Mouse (Mus musculus): ENCODE measurements around the gene Sparcl1.

Sparcl1 gene

DNA sequence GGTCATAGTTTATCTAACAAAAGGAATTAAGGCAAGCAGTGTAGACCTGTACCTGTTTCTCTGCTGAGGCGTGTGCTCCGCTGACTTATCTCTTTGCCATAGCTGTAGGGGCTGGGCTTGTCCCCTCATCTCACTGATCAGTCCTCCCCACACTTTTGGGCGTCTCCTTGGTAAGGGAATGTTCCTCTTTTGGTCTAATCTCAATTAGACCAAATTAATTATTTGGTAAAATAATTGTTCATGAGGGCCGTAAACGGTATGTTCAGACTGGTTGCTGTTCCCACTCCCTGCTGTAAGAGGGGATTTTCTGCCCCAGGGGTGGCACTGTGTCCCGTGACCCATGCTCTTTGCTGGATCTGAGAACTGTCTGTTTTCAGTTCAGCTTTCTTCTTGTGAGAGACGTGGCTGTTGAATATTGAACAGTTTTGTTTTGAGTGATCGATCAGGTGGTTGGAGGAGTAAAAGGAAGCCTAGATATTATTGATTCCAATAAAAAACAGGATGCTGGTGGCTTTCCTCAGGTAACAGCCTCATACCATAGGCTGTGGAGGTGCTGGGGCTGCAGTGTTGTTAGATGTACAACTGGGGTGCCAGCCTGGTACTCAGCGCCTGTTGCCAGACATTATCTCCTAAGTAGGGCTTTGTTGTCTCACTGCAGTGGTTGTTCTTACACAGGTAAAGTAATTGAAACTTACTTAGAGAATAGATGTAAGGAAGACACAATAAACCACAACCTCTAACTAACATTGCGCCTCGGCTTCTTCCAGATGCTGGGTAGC is 50.6 kb downstream of the Sparcl1 start:
- no peak for DNase-seq (ENCODE audit: low spot score in 2 of 2)

DNA sequence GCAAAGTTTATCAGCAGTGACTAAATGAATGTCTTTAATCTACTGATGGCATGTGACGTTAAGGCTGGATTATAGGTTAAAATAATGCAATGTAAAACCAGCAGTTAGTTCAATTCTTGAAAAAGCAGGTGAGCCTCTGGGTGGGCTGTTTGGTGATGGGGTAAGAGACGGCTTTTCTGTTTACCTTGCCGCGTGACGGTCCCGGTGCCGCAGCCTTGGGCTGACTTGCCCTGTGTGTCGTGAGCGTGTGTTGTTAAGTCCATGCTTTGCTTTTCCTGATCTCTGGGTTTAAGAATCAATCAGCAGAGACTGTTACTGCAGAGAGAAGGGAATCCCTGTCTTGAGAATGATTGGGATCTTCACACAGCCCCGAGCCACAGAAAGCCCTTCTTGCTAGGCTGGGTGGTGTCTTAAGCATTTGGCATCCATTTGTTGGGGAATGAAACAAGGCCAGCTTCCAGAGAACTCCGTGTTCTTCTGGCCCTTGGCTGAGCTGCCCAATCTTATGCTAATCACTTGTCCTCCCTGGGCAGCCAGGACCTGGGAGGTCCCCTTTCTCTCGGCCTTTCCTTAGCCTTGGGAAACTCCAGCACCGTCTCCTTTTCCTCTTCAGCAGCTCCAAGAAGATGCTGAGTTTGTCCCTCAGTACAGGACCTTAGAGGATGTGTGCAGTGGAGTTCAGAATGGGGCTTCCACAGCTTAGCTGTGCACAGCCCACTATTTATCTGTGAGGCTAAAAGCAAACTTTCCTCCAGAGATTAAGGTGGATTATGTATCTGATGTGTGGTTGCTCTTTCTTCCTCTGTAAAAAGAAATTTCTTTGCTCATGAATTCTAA is 51.4 kb downstream of the Sparcl1 start:
- peak in 1 of 2 experiments; percentile 38 for DNase-seq (ENCODE audit: low spot score in 2 of 2)

DNA sequence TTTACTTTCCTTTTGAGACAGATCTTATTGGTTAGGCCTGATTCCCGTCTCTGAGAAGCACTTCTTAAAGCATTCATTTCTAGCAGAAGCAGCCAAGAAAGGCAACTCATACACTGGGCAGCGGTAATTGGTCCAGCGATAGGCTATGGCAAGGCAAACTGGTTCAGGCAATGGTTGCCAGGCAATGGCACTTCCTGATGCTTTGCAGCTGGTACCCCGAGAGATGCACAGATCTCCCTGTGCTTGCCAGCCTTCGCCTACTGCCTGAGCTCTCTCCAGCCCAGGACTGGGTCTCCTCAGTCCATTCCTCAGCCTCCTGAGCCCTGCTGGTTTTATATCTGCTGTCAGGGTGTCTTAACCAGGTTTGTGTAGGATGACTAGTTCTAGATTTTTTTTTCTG is 53.1 kb downstream of the Sparcl1 start:
- no peak for DNase-seq (ENCODE audit: low spot score in 2 of 2)

DNA sequence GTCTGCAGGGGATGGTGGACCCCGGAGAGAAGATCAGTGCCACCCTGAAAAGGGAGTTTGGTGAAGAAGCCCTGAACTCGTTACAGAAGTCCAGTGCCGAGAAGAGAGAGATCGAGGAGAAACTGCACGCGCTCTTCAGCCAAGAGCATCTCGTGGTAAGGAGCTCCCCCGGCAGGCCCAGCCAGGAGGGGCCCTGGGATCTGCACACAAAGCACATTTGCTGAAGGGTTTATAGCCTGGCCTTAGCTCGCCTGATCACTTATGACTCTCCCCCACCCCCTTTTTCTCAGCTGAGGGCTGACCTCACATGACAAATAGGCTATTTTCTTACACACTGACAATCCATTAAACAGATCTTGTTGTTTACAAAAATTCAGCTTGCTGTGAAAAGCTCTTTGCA is 53.9 kb downstream of the Sparcl1 start:
- DNase-seq (ENCODE audit: low spot score in 2 of 2), result no peak

DNA sequence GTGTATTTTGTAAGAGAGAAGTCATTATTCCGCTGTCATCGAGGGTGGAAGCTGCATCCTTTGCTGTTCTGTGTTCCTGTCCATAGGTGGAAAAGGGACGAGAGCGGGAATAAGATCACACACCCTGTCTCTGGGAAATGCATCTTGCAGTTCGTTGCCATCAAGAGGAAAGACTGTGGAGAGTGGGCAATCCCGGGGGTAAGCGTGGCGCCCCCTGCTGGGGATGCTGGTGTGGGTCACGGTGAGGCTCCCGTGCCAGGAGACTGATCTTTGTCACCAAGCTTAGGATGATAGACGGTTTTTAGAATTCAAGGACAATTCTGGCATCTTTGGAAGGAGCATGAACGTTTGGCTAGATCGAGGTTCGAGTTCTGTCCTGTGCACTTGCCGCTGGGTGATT is 55.5 kb downstream of the Sparcl1 start:
- DNase-seq (ENCODE audit: low spot score in 2 of 2), result peak; percentile 32 to 37

DNA sequence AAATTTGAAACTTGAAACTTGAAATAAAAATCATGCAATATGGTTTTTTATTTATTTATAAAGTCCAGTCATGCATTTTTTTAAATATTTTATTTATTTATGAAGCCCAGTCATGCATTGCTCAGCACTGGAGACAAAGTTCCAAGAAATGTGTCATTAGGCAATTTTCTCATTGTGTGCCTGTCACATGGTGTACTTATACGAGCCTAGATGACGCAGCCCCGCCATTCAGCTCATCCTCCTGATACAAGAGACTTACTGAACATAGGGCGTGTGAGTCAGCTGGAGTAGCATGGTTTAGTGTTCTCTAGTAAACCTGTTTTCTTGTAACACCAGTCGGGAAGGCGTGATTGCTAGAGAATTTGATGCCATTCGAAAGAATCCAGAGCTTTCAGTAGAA is 57.2 kb downstream of the Sparcl1 start:
- no peak for DNase-seq (ENCODE audit: low spot score in 2 of 2)

DNA sequence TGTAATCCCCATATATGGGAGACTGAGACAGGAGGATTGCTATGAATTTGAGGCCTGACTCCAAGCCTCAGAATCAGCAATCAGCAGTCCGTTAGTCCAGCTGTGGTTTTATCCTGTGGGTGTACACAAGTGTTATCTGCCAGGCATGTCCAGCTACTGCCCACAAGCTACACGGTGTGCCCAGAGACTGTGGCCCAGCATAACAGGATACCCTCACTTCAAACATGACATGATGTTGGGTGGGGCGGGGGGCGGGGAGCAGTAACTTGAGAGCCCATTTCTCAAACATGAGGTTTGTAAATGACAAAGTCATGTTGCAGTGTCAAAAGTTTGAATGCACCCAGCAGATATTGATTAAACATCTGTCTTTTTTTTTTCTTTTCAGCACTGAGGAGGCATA is 57.7 kb downstream of the Sparcl1 start:
- no peak for DNase-seq (ENCODE audit: low spot score in 2 of 2)

DNA sequence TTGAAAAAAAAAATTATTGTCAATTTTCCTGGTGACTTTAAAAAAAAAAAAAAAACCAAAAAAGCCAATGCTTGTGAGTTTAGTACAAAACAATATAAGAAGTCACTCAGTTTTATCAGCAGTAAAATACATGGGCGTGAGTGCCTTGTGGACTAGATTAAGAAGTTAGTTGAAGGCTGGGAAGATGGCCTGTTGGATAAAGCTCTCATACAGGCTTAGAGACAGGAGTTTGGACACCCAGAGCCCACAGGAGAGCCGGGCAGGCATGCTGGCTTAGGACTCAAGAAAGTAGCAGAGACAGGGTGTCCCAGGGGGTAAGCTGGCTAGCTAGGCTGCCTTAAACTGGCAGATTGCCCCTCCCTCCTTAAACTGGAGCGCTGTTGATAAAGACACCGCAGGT is 58.6 kb downstream of the Sparcl1 start:
- DNase-seq (ENCODE audit: low spot score in 2 of 2), result no peak

DNA sequence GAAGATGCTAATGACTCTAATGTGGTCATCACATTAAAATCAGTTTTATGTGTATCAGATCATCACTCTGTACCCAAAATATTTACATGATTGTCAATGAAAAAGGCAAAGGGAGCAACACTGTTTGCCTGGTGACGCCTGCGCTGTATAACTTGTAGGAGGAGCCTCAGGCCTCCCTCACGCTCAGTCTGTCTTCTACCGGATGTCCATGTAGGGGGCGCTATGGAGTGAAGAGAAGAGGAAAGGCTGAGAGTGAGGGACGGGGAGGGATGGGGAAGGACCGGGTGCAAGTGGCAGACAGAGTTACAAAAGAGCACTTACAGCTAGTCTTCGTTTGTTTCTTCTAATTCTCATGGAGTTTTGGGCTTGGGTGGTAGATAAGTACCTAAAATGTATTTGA is 60.6 kb downstream of the Sparcl1 start:
- no peak for DNase-seq (ENCODE audit: low spot score in 2 of 2)

DNA sequence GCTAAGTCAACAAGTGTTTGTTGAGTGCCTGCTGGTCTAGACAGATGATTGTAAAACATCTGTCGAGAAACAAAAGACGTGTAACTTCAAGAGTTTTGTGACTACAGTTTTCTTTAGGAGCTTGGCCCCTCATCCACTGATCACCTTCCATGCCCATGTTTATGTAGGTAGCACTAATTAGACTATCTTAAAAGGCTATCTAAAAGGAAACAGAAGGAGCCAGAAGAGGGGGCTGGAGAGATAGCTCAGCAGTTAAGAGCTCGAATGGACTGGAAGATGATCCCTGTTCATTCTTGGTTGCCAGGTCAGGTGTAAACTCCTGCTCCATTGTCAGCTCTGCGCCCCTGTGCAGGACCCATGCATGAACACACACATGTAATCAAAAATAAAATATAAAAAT is 65.4 kb downstream of the Sparcl1 start:
- no peak for DNase-seq (ENCODE audit: low spot score in 2 of 2)

DNA sequence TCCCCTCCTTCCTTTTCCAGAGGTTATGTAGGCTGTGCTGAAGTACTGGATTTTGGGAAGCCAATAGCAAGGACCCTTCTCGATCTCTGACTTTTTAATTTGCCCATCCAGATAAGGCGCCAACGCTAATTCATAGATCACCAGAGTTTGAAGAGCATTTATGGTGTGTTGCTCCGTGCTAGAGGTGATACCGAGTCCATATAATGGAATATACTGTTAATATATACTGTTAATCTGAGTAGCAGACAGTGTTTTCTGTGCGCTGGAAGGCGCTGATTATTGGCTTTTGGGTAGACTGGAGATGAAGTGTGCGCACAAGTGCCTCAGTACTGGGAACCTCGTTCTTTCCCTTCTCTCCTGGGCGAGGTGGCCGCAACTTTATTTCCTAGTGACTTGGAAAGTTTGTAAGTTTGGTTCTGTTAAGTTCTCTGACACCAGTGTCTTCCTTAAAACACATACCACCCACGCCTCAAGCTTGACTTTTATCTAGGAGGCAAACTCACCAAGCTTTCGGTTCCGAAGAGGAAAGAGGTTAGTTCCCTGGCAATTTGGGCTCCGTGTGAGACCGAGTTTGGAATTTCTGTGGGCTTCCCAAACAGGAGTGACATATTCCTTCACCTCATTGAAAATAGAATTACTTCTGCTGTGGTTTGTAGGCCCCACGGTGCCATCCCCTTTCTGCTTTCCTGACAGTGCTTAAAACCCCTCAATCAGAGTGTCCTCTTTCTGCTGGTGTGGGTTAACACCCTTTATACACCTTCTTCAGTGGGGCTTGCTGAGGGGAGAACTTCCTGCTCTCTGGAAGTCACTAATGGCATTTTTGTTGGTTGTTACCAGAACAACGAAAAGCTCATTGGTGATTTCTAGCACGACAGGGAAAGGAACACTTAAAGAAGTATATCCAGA is 66.1 kb downstream of the Sparcl1 start:
- no peak for DNase-seq (ENCODE audit: low spot score in 2 of 2)

DNA sequence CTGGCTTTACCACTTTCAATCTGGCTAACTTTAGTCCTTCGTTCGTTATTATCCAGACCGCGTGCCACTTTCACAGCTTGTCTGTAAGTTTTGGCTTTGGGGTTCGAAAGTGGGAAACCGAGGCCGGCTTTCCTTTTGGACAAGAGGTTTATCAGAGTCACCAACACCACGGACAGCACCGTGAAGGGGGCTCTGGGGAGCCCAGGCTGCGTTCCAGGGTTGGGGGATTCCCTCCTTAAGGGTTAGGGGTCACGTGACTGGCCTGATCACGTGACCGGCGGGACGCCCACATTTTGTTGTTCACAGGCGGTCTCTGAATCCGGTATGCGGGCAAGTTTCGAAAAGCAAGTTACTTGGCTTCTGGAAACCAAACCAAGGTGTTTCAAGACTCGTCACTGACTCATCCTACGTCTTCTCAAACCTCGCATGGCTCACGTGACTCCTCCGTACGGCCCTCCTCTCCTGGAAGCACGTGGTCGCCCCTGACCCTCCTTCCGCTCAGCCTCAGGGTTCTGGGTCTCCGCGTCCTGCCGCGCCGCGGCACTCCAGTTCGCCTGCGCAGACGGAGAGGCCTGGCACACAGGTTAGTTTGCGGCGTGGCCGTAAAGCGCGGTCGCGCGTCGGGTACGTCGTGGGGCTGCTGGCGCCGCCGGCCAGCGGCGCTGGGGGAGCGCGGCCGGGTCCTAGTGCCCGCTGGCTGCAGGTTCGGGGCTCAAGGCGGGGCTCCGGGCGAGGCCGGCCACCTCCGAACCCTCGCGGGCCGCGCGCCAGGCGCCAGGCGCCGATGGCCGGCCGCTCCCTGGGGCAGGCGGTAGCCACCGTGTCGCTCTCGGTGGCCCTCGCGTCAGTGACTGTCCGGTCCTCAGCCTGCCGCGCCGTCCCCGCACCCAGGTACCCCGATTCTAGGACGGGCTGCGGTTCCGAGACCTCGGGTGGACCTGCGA is 67.0 kb downstream of the Sparcl1 start, which contains the start of gene Nudt9:
Gene Nudt9, plus strand, starts transcription at position 51 of the 944 bp plus-strand sequence.
- peak; percentile 97 to 99 for DNase-seq (ENCODE audit: low spot score in 2 of 2)

DNA sequence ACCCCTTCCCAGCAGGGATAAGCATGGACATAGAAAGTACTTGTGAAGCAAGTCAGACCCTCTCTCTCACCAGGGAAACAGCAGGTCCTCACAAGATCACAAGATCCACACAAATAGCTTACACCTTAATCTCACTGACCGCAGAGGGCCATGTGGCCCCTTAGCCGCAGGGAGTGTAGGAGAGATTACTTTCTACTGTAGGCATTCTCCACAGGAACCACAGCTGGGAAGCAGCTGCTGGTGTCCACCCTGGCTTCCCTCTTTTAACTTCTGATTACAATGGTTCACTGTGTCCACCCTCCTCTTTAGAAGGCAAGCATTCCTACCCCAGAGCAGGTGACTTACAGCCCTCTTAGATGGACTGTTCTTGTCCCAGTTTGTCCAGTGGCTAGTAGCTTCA is 69.8 kb downstream of the Sparcl1 start:
- no peak for DNase-seq (ENCODE audit: low spot score in 2 of 2)

DNA sequence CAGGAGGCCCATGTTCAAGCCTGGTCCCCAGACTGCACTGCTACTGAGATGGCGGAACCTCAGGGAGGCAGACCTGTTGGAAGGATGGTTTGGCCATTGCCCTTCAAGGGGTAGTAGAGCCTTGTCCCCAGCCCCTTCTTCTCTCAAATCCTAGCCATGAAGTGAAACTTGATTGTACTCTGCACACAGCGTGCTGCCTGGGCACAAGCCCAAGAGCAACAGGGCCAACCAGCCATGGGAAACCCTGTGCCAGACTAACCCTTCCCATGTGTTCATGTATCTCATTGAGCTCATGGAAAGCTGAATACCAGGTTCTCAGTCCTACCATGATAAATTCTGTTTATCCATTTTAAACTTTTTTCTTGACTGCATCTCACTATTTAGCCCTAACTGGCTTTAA is 70.6 kb downstream of the Sparcl1 start:
- DNase-seq (ENCODE audit: low spot score in 2 of 2), result no peak

DNA sequence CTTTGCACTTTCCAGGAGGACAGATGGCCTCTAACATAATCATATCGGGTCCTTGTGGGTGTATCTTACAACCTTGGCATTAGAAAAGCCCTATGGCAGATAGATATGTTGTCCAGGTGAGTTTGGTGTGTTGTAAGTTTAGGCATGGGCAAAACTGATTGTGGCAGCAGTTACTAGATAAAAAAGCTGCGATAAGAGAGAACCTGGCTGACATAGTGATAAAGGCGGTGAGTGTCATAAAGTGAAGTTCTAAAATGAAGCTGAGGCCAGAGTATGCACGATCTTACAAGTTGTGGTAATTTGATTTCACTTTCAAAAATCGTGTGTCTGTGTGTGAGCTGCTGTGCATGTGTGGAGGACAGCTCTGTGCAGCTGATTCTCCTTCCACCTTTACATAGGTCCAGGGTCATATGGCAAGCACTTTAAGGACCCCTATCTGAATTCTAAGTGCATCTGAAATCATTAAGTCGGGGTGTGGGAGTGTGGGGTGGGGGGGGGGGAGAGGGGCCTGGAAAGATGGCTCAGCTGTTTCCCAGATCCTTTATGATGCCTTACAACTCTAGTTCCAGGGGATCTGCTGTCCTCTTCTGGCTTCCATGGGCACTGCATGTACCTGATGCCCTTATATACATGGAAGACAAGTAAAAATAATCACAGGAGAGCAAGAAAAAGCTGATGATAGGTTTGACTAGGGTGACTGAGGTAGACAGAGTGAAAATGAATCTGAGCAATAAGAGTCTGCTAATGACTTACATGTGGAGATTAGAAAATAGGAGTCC is 74.2 kb downstream of the Sparcl1 start:
- peak in 1 of 2 experiments; percentile 72 for DNase-seq (ENCODE audit: low spot score in 2 of 2)

DNA sequence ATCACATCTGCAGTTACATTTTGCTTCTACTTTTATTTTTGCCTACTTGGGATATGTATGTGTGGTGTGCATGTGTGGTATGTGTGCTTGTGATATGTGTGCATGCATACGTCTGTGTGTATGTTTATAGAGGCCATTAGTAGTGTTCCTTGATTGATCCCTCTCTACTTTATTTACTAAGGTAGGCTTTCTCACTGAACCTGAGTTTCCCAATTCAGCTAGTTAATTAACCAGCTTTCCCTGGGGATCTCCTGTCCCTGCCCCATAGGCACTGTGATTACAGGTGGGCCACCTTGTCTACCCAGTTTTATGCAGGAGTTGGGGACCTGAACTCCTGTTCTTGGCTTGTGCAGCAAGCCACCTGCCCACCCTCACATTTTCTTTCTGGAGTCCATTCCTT is 76.8 kb downstream of the Sparcl1 start:
- no peak for DNase-seq (ENCODE audit: low spot score in 2 of 2)

DNA sequence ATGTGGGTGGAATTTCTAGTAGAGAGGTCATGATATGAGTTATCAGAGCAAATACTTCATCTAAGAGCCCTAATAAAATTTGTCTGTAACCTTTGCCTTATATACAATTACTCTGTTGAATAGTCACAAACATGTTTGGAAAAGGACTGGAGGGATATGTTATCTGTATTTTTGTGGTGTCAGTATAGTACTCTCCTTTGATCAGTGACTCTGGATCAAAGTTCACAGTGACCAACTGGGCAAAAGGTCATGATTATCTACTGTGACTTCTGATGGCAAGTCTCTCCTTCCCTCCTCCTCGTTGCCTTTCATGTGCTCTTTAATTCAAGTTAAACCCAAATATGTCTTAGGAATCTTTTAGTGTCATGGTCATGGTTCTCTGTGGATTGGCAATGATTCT is 77.7 kb downstream of the Sparcl1 start:
- no peak for DNase-seq (ENCODE audit: low spot score in 2 of 2)

DNA sequence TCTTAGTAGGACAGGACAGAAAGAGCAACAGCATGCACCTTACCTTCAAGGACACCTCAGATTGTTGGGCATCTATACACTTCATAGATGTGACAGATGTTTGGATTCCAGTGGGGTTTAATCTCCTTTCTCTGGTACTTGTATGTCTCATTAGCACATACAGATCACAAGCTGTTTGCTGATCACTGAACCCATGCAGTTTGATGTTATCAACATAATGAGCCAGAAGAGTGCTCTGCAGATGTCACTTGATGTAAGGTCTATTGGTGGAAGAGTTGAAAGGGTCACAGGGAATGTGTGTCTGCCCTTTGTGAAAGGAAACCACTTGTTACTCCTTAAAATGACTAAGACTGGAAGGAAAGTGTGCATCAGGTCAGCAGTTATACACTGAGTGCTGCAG is 78.5 kb downstream of the Sparcl1 start:
- DNase-seq (ENCODE audit: low spot score in 2 of 2), result no peak

DNA sequence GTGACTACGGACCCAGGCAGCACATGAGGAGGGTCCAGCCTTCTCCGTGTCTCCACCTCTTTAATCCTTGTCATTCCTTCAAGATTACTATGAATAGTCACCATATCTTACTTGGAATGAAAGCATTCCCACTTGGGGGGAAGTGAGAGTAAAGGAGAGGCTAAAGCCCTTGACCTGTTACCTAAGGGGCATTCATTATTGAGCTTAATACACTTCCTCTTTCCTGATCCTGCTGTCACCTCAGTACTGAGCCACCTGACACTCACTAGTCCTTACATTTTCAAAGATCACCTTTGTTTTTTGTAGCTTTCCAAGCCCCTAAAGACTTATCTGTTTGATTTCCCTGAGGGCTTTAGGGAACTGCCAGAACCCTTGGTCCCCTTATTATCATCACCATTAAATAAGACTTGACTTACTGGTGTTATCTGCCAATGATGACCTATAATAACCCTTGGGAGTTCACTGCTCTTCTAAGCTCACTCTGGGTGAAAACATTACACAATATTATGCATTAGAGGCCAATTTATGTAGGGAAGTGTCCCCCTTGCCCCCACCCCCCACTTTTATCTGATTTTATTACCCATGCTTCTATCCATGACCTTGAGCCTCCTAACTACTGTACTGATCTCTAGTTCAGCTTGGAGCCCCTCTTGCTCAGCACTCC is 81.0 kb downstream of the Sparcl1 start:
- no peak for DNase-seq (ENCODE audit: low spot score in 2 of 2)
